Mouse (Mus musculus) urinary bladder, postnatal 10 days (tissue): ENCODE results near the gene Rhbdf1.

Source experiments
- DNase-seq: peaks from one replicate; pipeline ENCODE4 v3.0.0; 2022; ENCODE audit warnings: low spot score

Gene Rhbdf1

DNA sequence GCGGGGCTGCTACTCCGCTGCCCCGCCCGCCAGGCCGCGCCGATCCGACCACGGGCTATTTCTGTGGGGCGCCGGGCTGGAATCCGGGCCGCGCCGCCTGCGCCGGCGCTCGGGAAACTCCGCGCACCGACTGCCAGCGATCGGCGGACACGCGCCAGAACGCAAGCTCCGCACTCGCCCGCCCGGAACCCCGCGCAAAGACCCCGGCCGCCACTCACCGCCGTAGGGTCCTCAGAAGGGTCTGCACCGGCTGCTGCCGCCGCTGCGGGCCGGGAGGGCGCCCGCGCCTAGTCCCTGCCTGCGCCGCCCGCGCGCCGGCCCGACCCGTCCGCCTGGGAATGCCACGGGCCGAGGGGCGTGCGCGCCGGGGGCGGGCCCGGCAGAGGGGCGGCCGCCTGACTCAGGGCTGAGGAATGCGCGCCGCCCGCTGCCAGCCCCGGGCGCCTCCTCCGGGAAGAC lies at the start of gene Rhbdf1:
TSS of gene Rhbdf1 (minus strand) at position 350 of the 459 bp plus-strand sequence.
- no peak for DNase-seq

DNA sequence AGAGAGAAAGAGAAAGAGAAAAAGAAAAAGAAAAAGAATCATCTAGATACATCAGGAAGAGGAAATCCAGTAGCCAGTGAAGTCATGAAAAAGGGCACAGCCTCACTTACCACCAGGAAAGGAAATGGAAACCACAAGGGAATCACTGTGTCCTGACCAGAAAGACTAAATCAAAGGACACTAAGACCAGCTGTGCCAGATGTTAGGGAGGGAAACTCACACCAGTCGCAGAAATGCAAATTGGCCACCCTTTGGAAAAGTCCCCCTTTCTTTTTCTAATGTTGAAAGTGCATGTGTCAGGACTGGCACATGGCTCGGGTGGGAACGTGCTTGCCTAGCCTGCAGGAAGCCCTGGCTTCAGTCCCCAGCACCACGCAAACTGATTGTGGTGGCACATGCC lies 49.1 kb upstream of the Rhbdf1 start:
- no peak for DNase-seq

DNA sequence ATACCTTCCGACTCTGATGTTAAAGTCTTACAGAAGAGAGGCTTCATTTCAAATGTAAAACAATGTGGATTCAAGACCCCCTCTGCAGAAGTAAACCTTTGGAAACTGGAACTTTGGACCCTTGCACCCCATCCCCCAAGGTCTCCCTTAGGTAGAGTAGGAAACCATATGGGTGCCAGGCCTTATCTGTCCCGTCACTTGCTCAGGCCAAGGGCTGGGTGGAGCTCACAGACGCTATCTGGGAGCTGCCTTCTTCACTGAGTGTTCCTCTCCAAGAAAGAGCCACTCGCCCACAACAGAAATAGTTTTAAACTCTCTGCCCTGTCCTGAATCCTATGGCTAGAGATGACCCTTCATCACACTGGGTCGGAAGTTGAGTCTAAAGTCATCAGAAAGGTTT lies 46.9 kb upstream of the Rhbdf1 start:
- DNase-seq, result no peak

DNA sequence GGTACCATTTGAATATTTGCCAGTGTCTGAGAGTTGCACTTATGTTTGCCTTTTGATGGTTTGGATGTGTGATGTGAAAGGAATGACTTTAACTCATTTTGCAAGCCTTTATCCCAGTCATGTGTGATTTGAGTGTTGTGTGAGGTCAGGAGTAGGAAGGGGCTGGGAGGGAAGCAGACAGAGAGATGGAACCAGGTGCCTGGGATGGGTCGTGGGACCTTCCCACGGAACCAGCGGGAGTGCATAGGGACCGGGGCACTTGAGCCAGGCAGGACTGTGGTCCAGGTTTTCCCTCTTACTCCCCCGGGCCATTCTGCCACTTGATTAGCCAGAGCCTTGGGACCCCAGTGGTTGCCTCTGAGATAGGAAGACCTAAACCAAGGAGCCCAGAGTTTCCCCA lies 45.9 kb upstream of the Rhbdf1 start:
- no peak for DNase-seq

DNA sequence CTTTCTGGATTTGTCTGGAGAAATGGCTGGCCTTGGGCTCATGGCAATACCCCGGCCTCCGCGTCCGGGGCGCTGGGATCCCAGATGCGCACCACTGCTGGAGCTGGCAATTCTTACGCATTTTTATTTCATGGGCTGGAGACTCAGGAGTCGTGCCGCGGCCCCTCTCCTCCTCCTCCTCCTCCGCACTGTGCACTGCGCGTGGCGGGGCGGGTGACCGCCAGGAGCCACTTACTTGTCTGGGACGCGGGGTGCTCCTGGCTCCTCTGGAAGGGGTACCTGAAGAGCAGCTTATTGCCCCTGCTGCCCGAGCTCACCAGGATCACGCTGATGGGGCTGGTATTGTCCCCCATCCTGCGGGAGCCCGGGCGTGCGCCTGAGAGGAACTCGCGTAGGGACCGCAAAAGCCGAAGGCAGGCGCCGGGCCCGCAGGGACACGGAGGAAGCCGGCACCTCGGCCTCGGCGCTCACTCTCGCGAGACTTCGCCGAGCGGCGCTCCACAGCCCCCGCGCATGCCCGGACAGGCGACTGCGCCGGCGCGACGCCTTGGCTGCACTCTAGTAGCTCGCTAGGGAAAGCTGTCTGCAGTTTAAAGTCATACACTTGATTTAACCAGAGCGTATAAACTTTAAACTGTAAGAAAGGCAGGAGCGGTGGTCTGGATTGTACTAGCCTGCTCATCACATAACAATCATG lies 45.2 kb upstream of the Rhbdf1 start, which contains the start of gene Nprl3:
TSS of gene Nprl3 (minus strand) at position 520 of the 697 bp plus-strand sequence.
- DNase-seq, result peak; percentile 88

DNA sequence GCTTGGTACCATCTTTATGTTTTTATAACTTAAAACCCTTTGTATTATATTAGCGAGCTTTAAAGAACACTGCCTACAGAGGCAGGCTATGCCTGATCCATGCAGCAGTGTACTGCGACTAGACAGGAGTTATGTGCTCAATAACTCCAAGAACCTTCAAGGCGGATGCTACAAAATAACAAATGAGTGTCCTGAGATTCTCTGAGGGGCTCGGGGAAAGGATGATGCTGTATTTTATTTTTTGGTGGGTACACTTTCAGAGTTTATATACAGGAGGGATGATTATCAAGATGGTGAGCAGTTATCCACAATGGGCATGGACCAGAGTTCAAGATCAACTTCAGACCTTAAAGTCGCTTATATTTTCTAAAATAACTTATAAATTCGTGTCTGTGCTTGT lies 44.7 kb upstream of the Rhbdf1 start:
- DNase-seq, result no peak

DNA sequence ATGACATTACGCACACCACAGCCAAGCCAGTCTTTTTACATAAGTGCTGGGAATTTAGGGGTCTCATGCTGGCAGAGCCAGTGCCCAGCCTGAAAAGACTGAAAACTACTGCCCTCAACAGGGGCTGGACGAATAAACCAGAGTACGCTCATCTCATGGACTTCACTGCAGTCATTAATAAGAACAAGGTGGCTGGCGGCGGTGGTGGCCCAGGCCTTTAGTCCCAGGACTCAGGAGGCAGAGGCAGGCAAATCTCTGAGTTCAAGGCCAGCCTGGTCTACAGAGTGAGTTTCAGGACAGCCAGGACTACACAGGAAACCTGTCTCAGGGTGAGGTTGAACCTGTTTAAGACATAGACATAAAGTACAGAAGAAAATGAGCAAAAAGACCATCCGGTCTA lies 44.1 kb upstream of the Rhbdf1 start:
- DNase-seq, result no peak

DNA sequence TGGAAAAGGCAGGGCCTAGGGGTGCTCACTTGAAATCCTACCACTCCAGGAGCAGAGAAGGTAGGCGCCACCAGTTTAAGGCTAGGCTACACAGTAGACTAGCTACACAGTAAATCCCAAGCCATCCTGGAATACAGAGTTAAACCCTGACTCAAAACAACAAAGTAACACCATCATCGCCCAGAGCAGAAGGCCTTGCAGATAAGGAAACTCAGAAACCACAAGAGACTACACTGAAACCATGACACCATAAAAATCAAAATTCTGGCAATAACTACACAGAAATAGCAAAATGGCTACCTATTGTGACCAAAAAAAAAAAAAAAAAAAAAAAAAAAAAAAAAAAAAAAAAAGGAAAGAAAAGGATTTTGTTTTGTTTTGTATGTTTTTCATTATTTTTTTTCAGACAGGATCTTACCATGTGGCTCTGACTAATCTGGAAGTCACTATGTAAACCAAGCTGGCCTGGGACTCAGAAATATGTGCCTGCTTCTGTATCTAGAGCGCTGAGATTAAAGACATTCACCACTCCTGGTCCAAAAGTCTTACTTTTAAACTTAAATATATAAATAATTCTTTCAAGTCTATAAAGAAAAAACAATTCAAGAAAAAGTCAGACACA lies 43.1 kb upstream of the Rhbdf1 start:
- no peak for DNase-seq

DNA sequence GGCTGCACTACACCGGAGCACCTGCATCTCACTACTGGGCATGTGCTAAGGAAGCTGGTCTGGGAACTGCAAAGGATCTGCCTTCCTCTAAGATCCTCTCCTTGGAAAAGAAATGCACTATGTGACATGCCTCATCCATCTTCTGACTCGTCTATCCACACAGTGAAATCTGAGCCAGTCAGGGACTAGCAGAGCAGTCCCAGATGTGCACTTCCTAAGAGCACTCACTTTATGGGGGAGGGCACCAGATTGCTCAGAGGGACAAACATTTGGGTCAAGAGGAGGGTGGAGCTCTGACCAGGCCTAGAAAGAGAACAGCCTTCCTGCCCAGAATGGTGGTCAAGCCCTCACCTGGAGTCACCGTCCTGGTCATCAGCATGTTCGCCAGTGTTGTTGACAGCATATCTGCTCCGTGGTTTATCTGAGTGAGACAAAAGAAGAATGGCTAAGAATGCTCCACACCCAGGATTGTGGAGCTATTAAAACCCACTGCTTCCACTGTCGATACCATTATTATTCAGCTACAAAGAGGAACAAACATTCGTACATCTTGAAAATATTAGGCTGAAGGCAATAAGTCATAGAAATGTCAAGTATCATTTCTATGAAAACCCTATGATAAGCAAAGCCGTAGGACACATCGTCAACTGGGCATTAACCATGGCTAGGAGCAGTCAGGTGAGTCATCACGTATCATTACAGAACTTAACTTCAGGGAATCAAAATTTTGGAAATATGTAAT lies 40.7 kb upstream of the Rhbdf1 start:
- no peak for DNase-seq

DNA sequence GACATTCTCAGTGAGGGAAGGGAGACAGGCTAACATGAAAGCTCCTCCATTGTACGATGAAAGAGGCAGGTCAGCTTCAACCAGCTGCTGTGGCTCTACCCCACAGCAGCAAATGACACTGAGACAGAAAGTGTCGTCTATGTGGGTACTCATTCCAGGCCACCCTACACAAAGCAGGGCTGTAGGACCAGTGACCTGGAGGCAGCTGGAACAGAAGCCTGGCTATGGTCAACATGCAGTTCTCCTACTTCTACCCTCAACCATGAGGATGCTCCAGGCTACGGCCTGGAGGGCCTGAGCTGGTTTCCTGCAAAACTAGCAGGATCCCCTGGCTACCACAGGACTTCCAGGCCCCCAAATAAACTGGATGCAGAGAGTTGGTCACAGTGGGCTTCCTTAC lies 34.5 kb upstream of the Rhbdf1 start:
- no peak for DNase-seq

DNA sequence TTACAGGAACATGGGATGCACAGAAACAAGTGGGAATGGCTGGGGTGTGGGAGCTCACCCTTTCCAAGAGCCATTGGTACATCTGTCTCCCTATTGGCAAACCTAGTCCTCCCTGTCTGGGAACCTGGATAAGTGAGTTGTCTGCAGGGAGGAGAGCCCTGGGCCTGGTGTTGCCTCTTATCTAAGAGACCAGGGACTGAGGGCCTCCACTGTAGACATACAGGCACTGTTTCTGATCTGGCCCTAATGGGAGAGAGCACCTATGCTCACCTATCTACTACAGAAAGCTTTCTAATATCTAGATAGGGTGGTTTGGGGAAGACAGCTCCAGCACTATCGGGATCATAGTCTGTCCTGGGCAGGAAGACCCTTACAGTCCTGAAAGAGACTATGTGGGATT lies 34.0 kb upstream of the Rhbdf1 start:
- DNase-seq, result no peak

DNA sequence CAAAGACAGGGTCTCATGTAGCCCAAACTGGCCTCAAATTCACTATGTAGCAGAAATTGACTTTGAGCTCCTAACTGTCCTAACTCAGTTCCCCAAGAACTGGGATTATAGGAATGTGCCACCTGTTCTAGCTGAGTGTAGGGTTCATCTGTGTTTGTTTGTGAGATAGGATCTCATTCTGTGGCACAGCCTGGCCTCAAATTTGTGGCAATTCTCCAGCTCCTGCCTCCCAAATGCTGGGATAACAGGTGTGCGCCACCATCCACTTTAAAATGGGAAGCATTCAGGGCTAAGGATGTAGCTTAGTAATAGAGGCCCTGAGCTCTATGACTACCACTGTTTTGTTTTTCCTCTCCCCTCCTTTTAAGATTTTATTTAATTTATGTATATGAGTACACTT lies 31.0 kb upstream of the Rhbdf1 start:
- no peak for DNase-seq

DNA sequence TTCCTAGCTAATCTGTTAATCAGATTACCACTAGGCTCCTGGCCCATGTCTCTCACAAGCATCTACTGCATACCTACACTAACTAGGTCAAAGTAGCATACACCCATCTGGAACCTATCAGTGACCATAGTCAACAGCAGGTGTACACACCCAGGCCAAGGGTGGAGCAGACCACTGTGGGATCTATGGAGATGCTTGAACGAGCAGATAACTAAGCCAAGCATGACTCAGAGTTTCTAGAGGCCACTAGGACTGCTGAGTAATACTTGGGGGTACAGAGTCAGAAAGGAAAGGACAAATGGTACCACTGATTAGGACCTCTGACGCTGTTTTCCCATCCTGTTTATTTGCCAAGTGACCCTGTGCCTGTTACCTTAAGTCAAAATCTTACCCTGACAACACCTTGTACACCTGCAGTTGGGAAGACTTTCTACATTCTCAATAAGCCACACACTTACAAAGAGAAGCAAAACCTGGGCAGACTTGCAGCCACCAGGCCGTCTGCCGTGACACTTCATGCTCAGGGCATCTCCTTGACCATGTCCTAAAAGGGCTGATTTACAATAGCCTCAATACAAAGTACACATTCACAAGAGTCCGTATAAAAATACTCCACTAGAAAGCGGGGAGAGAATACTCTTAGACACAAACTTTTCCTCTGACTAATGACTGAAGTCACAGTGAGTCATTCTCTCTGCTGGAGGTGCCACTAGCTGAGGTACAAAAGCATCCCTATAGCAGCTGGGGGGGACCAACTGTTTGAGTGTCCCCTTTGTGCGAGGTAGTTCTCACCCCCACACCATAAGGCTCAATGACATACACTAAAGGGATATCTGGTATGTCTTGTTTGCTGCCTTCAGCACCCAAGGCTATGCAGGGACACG lies 29.0 kb upstream of the Rhbdf1 start:
- no peak for DNase-seq

DNA sequence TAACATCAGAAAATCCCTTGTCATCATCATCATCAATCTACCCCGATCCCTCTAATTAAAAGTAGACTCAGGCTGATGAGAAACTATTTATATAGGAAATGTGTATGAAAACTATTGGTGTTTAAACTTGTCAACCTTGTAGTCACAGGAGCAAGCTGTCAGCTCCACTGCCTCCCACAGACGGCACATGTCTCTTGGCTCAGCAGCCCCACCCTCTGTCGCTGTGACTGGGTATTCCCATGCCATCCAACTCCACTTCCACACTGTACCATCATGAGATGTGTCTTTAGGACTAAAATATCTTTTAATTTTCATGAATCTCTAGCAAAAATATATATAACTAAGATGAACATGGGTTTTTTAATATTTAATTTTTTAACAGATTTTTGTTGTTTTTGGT lies 26.2 kb upstream of the Rhbdf1 start:
- DNase-seq, result no peak

DNA sequence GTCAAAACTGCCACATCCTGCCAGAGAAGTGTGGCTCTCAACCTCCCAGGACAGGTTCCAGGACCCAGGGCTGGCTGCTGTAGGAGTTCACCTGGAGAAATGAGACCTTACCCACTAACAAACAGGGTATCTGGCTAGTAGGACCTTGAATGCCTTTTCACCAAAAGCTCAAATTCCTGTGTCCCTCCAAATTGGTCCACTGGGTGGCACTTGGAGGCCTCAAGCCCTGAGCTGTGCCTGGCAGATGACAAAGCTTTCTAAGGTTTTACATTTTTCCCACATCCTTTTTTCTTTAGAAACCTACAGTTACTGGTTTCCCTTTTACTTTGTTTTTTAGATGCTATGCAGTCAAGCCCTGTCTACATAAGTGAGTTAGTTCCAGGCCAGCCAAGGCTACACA lies 25.0 kb upstream of the Rhbdf1 start:
- DNase-seq, result no peak

DNA sequence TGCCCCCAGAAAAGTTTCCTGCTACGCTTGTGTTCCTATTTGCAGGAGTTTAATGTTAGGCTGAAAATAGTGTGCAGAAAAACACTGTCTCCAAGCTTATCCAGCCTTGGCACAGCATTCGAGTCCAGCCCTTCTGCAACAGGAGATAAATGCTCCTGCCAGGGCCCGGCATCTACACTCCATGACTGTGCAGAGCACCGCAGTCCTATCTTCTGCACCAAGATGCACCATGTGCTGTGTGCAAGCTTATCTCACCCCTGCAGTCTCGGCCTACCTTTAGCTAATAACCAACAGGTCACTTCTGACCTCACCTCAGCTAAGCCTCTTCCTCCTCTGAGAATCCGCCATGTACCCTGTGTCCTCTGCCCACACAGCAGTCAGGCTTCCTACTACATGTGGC lies 23.5 kb upstream of the Rhbdf1 start:
- DNase-seq, result no peak

DNA sequence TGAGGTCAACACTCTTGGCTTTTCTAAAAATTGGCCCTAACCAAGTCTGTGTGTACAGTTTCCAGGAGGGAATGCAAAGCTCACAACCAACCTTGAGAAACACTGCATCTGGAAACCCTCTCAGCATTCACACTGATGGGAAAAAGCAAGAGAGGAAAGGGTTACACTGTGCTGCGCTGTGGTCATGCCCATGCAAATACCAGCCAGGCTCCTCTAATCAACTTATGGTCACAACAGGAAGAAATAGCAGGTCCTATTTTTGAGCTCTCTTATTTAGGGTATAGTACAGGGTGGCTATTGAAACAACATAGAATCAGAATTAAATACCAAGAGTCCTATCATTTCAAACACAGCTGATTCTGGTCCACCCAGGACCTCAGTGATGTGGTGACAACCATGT lies 22.5 kb upstream of the Rhbdf1 start:
- no peak for DNase-seq

DNA sequence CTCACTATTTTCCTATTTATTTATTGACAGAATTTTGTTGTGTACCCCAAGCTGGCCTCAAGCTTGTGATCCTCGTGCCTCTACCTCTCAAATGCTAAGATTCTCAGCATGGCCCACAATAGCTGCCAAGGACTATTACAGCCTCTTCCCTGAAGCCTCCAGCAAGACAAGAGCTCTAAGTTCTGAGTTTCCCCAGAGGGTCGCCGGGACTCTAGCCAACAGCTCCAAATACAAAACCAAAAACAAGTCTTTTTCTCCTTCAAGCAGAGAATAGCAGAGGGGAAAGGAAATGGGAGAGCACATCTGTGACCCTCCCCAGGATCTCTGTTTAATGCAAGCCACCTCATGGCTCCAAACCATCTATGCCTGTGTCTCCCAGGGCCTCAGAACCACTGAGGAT lies 22.0 kb upstream of the Rhbdf1 start:
- DNase-seq, result no peak

DNA sequence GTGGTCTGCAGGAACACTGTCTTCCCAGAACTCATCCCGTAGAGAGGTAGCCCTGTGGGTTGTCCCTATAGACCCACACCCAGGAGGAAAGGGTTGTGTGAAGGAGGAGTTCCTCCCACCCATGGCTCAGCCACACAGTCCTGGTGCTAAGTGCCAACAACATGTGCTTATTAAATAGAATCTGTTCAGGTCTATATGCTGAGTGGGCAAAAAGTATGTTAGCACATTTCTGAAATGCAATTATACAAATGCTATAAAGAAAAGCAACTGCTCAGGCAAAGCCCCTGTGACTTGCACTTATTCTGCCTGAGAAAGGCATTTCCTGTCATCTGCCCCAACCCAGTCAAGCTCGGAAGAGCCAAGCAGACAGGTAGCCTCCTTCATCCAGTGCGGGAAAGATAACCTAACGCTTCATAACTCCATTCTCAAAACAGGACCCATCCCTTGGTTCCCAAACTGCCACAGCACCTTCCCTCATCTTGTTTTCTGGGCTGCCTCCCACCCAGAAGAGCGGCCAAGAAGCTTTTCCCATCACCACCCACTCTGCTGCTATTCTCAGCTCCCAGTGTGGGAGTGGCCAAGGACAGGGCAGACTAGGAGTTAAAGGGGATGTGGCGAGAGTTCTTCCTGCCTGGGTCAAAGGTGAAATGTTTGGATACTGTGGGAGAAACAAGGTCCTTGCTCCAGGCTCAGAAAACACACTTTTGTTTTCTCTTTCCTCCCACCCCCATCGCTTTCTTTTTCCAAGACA lies 21.3 kb upstream of the Rhbdf1 start:
- no peak for DNase-seq

DNA sequence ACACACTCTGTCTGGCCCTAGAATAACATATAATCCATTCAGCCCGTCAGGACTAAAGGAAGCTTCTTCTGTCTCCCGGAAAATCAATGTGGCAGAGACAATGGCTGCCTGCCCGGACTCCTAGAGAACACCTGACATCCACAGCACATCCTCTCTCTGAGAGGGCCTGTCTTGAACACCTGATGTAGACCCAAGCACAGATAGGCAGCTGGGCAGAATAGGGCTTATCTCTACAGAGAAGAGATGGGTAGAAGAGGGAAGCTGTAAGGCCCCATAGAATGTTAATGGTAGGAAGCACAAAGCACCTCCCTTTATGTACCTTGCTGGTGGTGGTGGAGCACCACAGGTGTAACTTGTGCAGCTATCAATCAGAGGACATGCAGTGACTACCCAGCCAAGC lies 20.1 kb upstream of the Rhbdf1 start:
- no peak for DNase-seq

DNA sequence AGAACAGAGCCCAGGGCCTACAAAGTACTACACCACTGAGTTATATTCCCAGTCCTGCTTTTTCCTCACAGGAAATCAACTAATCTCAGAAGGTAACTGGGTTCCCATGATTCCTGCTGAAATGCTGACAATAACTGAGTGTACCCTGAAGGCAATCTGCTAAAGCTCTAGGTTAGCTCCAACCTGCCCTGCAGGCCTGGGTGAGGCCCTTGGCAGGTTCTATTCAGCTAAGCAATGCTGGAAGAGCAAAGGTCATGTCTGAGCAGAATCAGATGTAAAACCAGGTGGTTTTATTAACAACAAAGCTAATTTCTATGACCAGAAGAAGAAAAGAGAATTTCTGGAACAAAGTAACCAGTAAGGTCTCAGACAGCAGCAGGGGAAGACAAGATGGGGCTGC lies 19.3 kb upstream of the Rhbdf1 start:
- no peak for DNase-seq
